Mouse (Mus musculus) lung, embryonic 16.5 days (tissue): ENCODE data around the gene Wnk2. TPM values are rescaled to one million over a fixed set of nuclear protein-coding genes. Genes with fewer than 3 reads are reported as not detected.
A peak's percentile ranks its signal among the peaks of the same experiment; 100 is the strongest.

Experiments used
- ATAC-seq: fragments of 200-750 bp; cut with Nextera tagmentation; 2 replicates; pipeline ENCODE4 v1.8.0; 2017; ENCODE audit warnings: low read depth, mild to moderate bottlenecking, moderate library complexity
- H3K27ac ChIP-seq: fragments of 300-500 bp; sonication (generic); 2 replicates; pipeline ENCODE4 v1.5.1; 2014; ENCODE audit warnings: mild to moderate bottlenecking, control low read depth, low read length
- H3K27me3 ChIP-seq: fragments of 300-500 bp; sonication (generic); 2 replicates; pipeline ENCODE4 v1.6.1; 2014; ENCODE audit warnings: low read depth, low read length, mixed read lengths; ENCODE audit not compliant: control insufficient read depth, insufficient read depth
- H3K36me3 ChIP-seq: fragments of 300-500 bp; sonication (generic); 2 replicates; pipeline ENCODE4 v1.6.1; 2014; ENCODE audit warnings: low read length; ENCODE audit not compliant: control insufficient read depth, insufficient read depth
- H3K4me1 ChIP-seq: fragments of 300-500 bp; sonication (generic); replicated peaks from 2 replicates; pipeline ENCODE4 v1.6.1; 2014; ENCODE audit warnings: low read length, mixed read lengths; ENCODE audit not compliant: control insufficient read depth, insufficient read depth
- H3K4me2 ChIP-seq: fragments of 300-500 bp; sonication (generic); 2 replicates; pipeline ENCODE4 v1.6.1; 2014; ENCODE audit warnings: low read depth, low read length, control low read depth
- H3K4me3 ChIP-seq: fragments of 300-500 bp; sonication (generic); 2 replicates; pipeline ENCODE4 v1.5.1; 2014; ENCODE audit warnings: mild to moderate bottlenecking, low read length, control low read depth
- H3K9ac ChIP-seq: fragments of 300-500 bp; sonication (generic); 2 replicates; pipeline ENCODE4 v1.6.1; 2014; ENCODE audit warnings: low read length, control low read depth
- H3K9me3 ChIP-seq: fragments of 300-500 bp; sonication (generic); 2 replicates; pipeline ENCODE4 v1.6.1; 2016; ENCODE audit warnings: low read length; ENCODE audit not compliant: control insufficient read depth
- WGBS: fragments of 180-500 bp; shearing (Covaris S2); extraction: QIAGEN DNeasy Blood & Tissue Kit; methylation state at CpG from one replicate; pipeline ENCODE4 v1.1.7; 2014; 5-methylcytosine and 5-hydroxymethylcytosine counted together
- polyA plus RNA-seq: library from polyadenylated mRNA; unstranded; fragments of >200 nt; fragmentation: Nextera tagmentation; extraction: Ambion mirVana; gene quantifications from 2 replicates; pipeline ENCODE4 v1.2.1, GENCODE M21; 2015

Wnk2 gene
- polyA plus RNA-seq, 1 experiment from 2014 or later: 0.98 TPM

DNA sequence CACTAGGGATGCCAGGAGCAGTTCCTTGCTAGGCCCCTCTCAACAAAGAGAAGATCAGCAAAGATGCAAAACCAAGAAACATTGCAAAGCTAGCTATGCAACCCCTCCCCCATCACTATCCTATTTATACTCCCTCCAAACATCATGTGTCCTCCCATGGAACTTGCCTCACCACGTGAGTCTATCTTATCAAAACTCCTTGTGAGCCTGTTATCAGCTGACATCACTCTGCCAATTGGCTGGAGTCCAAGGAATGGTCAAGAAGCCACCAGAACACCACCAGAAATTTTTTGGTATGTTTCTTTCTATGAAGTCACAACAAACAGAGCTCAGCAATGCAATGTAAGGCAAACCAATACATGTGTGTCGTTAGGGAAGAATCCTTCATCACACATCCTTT is 116.8 kb downstream of the Wnk2 start:
- WGBS: 58% methylated on average over 2 of the region's 2 CpGs
- Histone ChIP-seq H3K36me3 (no peaks in the 10 kb centered on the region), H3K4me2 (no peak overlapping the region), H3K27me3 (no peaks in the 10 kb centered on the region), H3K4me1 (no peaks in the 10 kb centered on the region), H3K9me3 (no peaks in the 10 kb centered on the region), H3K9ac (no peak overlapping the region), H3K27ac (no peak overlapping the region), H3K4me3 (no peak overlapping the region)
- ATAC-seq: no peak

DNA sequence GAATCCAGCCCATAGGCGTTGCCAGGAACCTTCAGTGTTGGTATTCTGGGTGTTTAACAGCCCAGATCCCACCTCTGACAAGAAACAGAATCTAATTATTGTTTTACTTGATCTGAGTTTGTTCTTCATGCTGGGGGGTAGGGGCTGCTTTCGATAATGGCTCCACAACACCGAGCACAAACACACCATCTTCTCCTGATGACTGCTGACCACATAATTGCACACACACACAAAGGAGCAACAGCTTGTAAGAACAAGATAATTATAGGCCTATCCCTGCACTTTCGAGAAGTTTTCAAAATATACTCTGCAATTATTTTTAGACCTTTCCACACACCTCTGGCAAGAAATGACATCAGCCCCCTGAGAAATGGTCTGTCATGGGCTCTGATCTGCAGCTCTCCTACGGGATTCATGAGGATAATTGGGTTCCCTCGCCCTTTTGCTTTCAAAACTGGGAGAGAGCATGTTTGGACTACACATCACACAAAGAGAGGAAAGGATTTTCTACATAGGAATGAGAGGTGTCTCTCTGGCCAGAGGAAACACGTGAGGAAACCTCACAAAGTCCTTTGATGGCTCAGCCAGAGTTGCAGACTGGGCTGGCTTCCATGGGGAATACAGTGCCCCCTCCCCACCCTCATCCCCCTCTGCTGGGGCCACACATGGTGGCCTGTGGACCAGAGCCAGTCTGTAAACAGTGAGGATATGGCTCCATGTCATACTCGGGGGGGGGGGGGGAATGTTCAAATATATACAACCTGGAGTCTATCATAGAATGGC is 118.9 kb downstream of the Wnk2 start:
- H3K27ac ChIP-seq: no peak overlapping the region
- peak; percentile 59; the same call in 1 of the 2 replicates for ATAC-seq
- WGBS: 52% methylated on average over 8 of the region's 8 CpGs

DNA sequence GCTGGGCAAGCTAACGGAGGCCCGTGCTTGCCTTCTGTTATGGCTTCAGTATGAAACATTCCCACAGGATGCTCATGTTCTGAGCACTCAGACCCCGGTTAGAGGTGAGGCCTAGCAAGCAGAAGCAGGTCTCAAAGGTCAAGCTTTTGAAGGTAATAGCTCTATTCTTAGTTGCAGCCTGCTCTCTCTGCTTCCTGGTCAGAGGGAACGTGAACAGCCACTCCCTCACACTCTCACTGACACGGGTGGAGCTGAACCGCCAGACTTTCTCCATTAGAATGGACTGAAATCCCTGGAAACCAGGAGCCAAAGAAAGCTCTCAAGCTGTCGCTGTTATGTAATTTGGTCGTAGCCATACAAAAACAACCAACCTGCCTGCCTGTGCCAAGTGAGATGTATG is 120.8 kb downstream of the Wnk2 start:
- H3K4me2 ChIP-seq: no peak overlapping the region
- no peaks in the 10 kb centered on the region for H3K36me3 ChIP-seq
- H3K27ac ChIP-seq: no peak overlapping the region
- no peak overlapping the region for H3K4me3 ChIP-seq
- peaks cover 3% of the 10 kb centered on the region; the same call in 1 of the 2 replicates for H3K4me1 ChIP-seq
- ATAC-seq: no peak
- H3K9me3 ChIP-seq: no peaks in the 10 kb centered on the region
- H3K27me3 ChIP-seq: no peaks in the 10 kb centered on the region
- 76% methylated on average over 8 of the region's 8 CpGs for WGBS
- no peak overlapping the region for H3K9ac ChIP-seq

More for the DNA sequence above, 118.9 kb downstream of the Wnk2 start:
- Histone ChIP-seq H3K4me2 (no peak overlapping the region), H3K9me3 (no peaks in the 10 kb centered on the region), H3K4me1 (peaks cover 3% of the 10 kb centered on the region; the same call in 1 of the 2 replicates), H3K36me3 (no peaks in the 10 kb centered on the region), H3K4me3 (no peak overlapping the region), H3K9ac (no peak overlapping the region), H3K27me3 (no peaks in the 10 kb centered on the region)

DNA sequence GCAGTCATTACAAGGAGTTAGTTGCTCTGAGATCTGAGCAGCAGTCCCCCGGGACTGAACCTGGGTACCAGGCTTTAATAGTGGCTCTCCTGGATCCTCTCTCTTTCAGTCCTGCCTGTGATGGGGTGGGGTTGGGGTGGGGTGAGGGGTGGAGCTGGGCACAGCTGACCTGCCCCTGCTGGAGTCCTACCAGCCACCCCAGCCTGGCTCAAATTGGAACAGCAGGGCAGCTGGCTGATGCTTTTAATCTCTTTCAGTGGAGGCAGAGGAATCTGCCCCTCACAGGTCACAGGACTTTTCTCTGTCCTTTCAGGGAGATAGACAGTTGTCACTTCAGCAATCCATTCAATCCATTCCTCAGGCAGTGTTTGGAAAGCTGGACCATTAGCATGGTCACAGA is 122.3 kb downstream of the Wnk2 start:
- no peak overlapping the region for H3K4me2 ChIP-seq
- peaks cover 3% of the 10 kb centered on the region; the same call in 1 of the 2 replicates for H3K4me1 ChIP-seq
- H3K9me3 ChIP-seq: no peaks in the 10 kb centered on the region
- WGBS: 11% methylated on average over 1 of the region's 1 CpGs
- no peak for ATAC-seq
- no peak overlapping the region for H3K27ac ChIP-seq
- no peaks in the 10 kb centered on the region for H3K27me3 ChIP-seq
- H3K36me3 ChIP-seq: no peaks in the 10 kb centered on the region
- H3K4me3 ChIP-seq: no peak overlapping the region
- no peak overlapping the region for H3K9ac ChIP-seq

DNA sequence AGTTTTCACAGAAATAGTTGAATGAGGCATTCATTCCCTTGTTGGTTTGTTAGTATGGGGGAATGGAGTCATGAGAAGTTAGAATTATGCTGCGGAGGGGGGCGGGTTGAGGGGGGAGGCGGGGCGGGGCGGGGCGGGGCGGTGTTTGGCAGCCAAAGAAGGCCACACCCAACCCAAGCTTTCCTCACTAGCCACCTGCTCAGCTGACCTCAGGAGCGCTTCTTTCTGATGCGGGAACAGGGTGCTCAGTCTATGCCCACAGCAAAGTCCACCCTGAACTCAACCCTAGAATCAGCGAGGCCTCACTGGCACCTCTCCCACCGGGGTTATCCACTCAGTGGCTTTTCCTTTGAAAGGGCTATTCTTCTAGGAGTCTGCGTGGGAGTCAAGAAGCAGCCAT is 123.1 kb downstream of the Wnk2 start:
- peak; percentile 50; the same call in 1 of the 2 replicates for ATAC-seq
- no peak overlapping the region for H3K4me3 ChIP-seq
- H3K4me1 ChIP-seq: peaks cover 3% of the 10 kb centered on the region; the same call in 1 of the 2 replicates
- H3K9ac ChIP-seq: no peak overlapping the region
- no peak overlapping the region for H3K27ac ChIP-seq
- no peaks in the 10 kb centered on the region for H3K27me3 ChIP-seq
- no peaks in the 10 kb centered on the region for H3K36me3 ChIP-seq
- H3K9me3 ChIP-seq: no peaks in the 10 kb centered on the region
- WGBS: 7% methylated on average over 11 of the region's 12 CpGs
- H3K4me2 ChIP-seq: peak overlapping the region; percentile 31; the same call in 1 of the 2 replicates

DNA sequence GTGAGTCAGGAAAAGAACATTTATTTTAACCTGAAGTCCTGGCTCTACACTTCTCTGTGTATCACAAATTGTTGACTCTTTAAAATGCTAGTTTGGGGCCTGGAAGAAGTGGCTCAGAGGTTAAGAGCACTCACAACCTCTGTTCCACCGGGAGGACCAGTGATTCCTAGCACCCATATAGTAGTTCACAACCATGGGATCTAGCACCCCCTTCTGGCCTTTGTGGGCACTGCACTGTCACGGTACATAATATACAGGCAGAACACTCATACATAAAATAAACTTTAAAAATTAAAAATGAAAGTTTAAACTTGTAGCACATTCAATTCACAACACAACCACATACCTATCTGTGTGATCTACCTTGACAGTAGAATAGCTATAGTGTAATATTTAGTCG is 126.1 kb downstream of the Wnk2 start:
- H3K36me3 ChIP-seq: no peaks in the 10 kb centered on the region
- H3K9me3 ChIP-seq: peaks cover 6% of the 10 kb centered on the region
- ATAC-seq: no peak
- no peak overlapping the region for H3K4me2 ChIP-seq
- H3K4me3 ChIP-seq: no peak overlapping the region
- no peak overlapping the region for H3K27ac ChIP-seq
- peaks cover 3% of the 10 kb centered on the region; the same call in 1 of the 2 replicates for H3K4me1 ChIP-seq
- 47% methylated on average over 3 of the region's 3 CpGs for WGBS
- no peak overlapping the region for H3K9ac ChIP-seq
- no peaks in the 10 kb centered on the region for H3K27me3 ChIP-seq

DNA sequence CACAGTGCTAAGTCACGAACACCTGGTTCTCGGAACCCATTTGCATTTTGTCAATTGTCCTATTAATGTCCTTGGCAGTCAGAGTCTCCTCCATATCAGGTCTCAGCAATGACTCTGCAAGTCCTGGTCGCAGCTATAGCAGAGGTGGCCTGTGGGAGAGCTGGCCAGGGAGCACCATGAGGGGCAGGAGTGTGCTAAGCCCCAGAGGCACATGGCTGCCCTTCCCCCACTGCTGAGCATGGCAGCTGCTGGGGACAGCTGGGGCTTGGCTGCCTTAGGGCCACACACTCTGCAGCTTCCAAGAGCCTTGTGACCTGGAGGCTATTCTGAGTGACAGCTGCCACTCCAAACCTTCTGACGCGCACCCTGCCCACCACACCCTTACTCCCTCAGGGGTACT is 127.7 kb downstream of the Wnk2 start:
- H3K36me3 ChIP-seq: no peaks in the 10 kb centered on the region
- H3K9me3 ChIP-seq: peaks cover 6% of the 10 kb centered on the region
- no peak overlapping the region for H3K9ac ChIP-seq
- 51% methylated on average over 5 of the region's 5 CpGs for WGBS
- no peak overlapping the region for H3K27ac ChIP-seq
- ATAC-seq: peak; percentile 19; the same call in 1 of the 2 replicates
- H3K4me1 ChIP-seq: peaks cover 16% of the 10 kb centered on the region
- H3K4me3 ChIP-seq: no peak overlapping the region
- no peaks in the 10 kb centered on the region for H3K27me3 ChIP-seq
- no peak overlapping the region for H3K4me2 ChIP-seq

DNA sequence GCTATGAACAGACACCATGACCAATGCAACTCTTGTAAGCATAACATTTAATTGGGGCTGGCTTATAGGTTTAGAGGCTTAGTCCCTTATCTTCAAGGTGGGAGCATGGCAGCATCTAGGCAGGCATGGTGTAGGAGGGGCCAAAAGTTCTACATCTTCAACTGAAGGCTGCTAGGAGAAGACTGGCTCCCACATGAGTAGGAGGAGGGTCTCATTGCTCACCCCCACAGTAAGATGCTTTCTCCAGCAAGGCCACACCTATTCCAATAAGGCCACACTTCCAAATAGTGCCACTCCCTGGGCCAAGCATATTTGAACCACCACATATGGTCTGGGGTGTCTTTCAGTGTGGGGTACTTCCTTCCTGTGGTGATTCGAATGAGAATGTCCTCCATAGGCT is 130.4 kb downstream of the Wnk2 start:
- Histone ChIP-seq H3K4me2 (no peak overlapping the region), H3K36me3 (no peaks in the 10 kb centered on the region), H3K4me1 (peaks cover 19% of the 10 kb centered on the region), H3K9ac (no peak overlapping the region), H3K4me3 (no peak overlapping the region), H3K27ac (no peak overlapping the region), H3K9me3 (peaks cover 6% of the 10 kb centered on the region), H3K27me3 (no peaks in the 10 kb centered on the region)
- ATAC-seq: no peak
- 91% methylated on average over 1 of the region's 1 CpGs for WGBS

DNA sequence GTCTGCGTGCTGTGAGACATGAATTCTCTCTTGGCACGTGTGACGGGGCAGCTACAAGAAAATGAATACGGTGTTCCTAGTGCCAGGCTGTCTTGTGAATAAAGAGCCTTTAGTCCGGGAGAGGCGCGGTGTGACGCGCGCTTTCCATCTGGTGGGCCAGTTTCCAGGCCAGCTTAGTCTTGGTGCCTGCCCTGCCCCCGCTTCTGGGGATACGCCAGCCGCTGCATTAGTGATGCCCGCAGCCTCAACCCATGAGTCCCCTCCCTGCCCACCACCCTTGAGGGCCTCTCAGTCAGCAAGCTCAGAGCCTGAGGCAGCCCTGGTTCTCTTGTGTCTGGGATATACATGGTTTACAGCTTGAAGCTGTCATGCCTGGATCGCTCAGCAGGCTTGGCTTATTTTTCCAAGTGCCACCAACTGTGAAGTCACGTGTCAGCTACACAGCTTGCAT is 131.5 kb downstream of the Wnk2 start:
- H3K4me1 ChIP-seq: peaks cover 19% of the 10 kb centered on the region
- H3K4me2 ChIP-seq: peak overlapping the region; percentile 53
- H3K27me3 ChIP-seq: no peaks in the 10 kb centered on the region
- peak overlapping the region; percentile 8; the same call in 1 of the 2 replicates for H3K9ac ChIP-seq
- no peaks in the 10 kb centered on the region for H3K36me3 ChIP-seq
- peak overlapping the region; percentile 16 for H3K4me3 ChIP-seq
- 2% methylated on average over 16 of the region's 16 CpGs for WGBS
- H3K27ac ChIP-seq: peak overlapping the region; percentile 56
- peak; percentile 73 for ATAC-seq
- H3K9me3 ChIP-seq: peaks cover 6% of the 10 kb centered on the region
